Mouse (Mus musculus): Measurements from ENCODE around the gene Cpz. TPM values are rescaled to one million over a fixed set of nuclear protein-coding genes. Genes with fewer than 3 reads are reported as not detected.
A peak's percentile ranks its signal among the peaks of the same experiment; 100 is the strongest.

The Cpz gene
- polyA plus RNA-seq (2015; fragmentation: Nextera tagmentation; extraction: Ambion mirVana), result 13.6 and 14.0 TPM in 2 replicates

DNA sequence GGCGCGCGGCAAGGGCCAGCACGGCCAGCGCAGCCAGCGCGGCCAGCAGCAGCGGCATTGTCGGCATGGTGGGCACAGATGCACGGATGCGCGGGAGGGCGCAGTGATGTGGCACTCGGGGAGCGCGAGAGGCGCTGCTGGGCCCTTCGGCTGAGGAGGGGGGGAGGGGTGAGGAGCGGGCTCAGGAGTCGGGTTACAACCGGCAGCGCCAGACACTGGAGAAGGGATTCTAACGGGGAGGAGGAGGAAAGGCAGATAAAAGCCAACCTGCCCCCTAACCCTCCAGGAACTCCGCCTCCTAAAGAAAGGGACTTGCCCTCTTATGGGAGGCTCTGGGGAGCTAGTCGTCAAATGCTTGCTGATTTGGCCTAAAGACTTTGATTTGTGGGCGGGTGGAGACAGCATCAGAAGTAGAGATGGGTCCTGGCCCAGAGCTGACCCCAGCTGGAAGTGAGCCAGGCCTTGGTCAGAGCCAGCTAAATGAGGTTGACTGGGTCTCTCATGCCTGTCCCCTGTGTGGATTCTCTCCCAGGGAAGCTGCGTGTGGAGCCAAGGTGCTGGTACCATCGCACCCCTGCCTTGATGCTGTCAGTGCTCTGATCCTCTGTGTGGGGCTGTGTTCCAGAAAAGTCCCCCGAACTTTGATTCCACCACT, at the start of gene Cpz:
Gene Cpz (minus strand): TSS at position 230 of the 655 bp plus-strand sequence.
- H3K27me3 ChIP-seq (replicated peaks; ENCODE audit: control insufficient read depth, insufficient read depth, low read length), result peaks cover 18% of the 10 kb centered on the region
- 3% methylated on average over 29 of the region's 29 CpGs for WGBS
- H3K27ac ChIP-seq (ENCODE audit: low read length), result peak within 1 kb of the TSS; percentile 13; the same call in 1 of the 2 replicates
- ATAC-seq, result peak; percentile 79
- H3K36me3 ChIP-seq (ENCODE audit: control insufficient read depth, insufficient read depth, low read length), result no peaks in the 10 kb centered on the region
- H3K9me3 ChIP-seq (ENCODE audit: control insufficient read depth, low read length), result no peaks in the 10 kb centered on the region
- no peaks in the 10 kb centered on the region for H3K4me1 ChIP-seq (ENCODE audit: control insufficient read depth, insufficient read depth, low read length)
- peak within 1 kb of the TSS; percentile 40 for H3K4me3 ChIP-seq (ENCODE audit: low read length)
- H3K4me2 ChIP-seq (ENCODE audit: low read depth, low read length), result peak within 1 kb of the TSS; percentile 55
- H3K9ac ChIP-seq (ENCODE audit: low read depth, low read length), result peak within 1 kb of the TSS; percentile 63

GRCm38 (mm10) chr5:35574653-35575599, 49.4 kb upstream of the Cpz start, which contains the start of gene Trmt44:
Trmt44 (minus strand) TSS chr5:35575070.
- H3K4me3 ChIP-seq (ENCODE audit: low read length), result peak within 1 kb of the TSS; percentile 94
- peak within 1 kb of the TSS; percentile 88 for H3K4me2 ChIP-seq (ENCODE audit: low read depth, low read length)
- 4% methylated on average over 56 of the region's 56 CpGs for WGBS
- H3K9me3 ChIP-seq (ENCODE audit: control insufficient read depth, low read length), result no peaks in the 10 kb centered on the region
- H3K36me3 ChIP-seq (ENCODE audit: control insufficient read depth, insufficient read depth, low read length), result peaks cover 10% of the 10 kb centered on the region; the same call in 1 of the 2 replicates
- ATAC-seq, result peak; percentile 94
- H3K27me3 ChIP-seq (replicated peaks; ENCODE audit: control insufficient read depth, insufficient read depth, low read length), result no peaks in the 10 kb centered on the region
- H3K4me1 ChIP-seq (ENCODE audit: control insufficient read depth, insufficient read depth, low read length), result peaks cover 9% of the 10 kb centered on the region
- peak within 1 kb of the TSS; percentile 93 for H3K9ac ChIP-seq (ENCODE audit: low read depth, low read length)
- peak within 1 kb of the TSS; percentile 76 for H3K27ac ChIP-seq (ENCODE audit: low read length)

DNA sequence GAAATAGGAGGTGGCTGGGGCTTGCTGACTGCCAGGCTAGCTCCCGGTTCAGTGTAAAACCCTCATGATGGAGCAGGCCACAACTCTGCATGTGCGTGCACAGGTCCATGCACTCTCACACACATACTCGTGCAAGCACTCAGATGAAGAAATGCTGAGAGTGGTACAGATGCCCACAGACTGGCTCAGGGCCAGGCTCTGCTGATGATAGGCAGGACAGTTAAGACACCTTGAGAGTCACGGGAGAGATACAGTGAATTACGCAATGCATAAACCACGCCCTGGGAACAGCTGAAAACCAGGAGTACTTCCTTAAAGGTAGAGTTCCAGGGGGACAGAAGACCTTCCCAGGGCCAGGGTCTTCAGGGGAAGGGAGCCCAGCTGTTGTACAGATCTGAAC, 46.0 kb upstream of the Cpz start:
- H3K4me3 ChIP-seq (ENCODE audit: low read length), result no peak overlapping the region
- 80% methylated on average over 6 of the region's 6 CpGs for WGBS
- no peak overlapping the region for H3K4me2 ChIP-seq (ENCODE audit: low read depth, low read length)
- ATAC-seq, result peak; percentile 53
- H3K36me3 ChIP-seq (ENCODE audit: control insufficient read depth, insufficient read depth, low read length), result peaks cover 16% of the 10 kb centered on the region; the same call in 1 of the 2 replicates
- H3K27ac ChIP-seq (ENCODE audit: low read length), result peak overlapping the region; percentile 30; the same call in 1 of the 2 replicates
- peaks cover 9% of the 10 kb centered on the region for H3K4me1 ChIP-seq (ENCODE audit: control insufficient read depth, insufficient read depth, low read length)
- no peaks in the 10 kb centered on the region for H3K27me3 ChIP-seq (replicated peaks; ENCODE audit: control insufficient read depth, insufficient read depth, low read length)
- H3K9ac ChIP-seq (ENCODE audit: low read depth, low read length), result no peak overlapping the region
- H3K9me3 ChIP-seq (ENCODE audit: control insufficient read depth, low read length), result no peaks in the 10 kb centered on the region

DNA sequence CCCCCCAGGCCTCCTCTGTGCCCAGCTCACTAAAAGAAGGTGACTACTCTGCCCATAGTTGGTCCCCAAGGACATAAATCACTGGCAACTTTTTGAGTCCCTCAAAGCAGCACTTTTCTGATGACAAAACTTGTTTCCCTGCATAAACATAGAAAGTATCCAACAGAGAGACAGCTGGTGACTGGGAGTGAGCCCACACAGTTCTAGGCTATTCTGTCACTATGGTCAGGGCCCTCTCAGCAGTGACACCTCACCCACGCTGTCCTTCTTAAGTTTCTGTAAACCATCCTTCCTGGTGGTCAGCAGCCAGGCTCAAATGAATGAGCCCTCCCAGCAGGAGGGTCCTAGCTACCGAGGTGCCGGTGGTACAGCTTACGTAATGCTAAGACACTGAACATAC, 41.1 kb upstream of the Cpz start:
- H3K27ac ChIP-seq (ENCODE audit: low read length), result no peak overlapping the region
- H3K4me2 ChIP-seq (ENCODE audit: low read depth, low read length), result no peak overlapping the region
- no peaks in the 10 kb centered on the region for H3K27me3 ChIP-seq (replicated peaks; ENCODE audit: control insufficient read depth, insufficient read depth, low read length)
- ATAC-seq, result no peak
- WGBS, result 86% methylated on average over 4 of the region's 4 CpGs
- H3K36me3 ChIP-seq (ENCODE audit: control insufficient read depth, insufficient read depth, low read length), result peaks cover 29% of the 10 kb centered on the region
- H3K4me1 ChIP-seq (ENCODE audit: control insufficient read depth, insufficient read depth, low read length), result no peaks in the 10 kb centered on the region
- H3K9ac ChIP-seq (ENCODE audit: low read depth, low read length), result no peak overlapping the region
- H3K4me3 ChIP-seq (ENCODE audit: low read length), result no peak overlapping the region
- H3K9me3 ChIP-seq (ENCODE audit: control insufficient read depth, low read length), result no peaks in the 10 kb centered on the region

GRCm38 (mm10) chr5:35565217-35565616, 39.7 kb upstream of the Cpz start:
- ATAC-seq, result peak; percentile 90
- no peak overlapping the region for H3K9ac ChIP-seq (ENCODE audit: low read depth, low read length)
- peaks cover 34% of the 10 kb centered on the region for H3K36me3 ChIP-seq (ENCODE audit: control insufficient read depth, insufficient read depth, low read length)
- no peaks in the 10 kb centered on the region for H3K4me1 ChIP-seq (ENCODE audit: control insufficient read depth, insufficient read depth, low read length)
- H3K4me3 ChIP-seq (ENCODE audit: low read length), result no peak overlapping the region
- 75% methylated on average over 9 of the region's 9 CpGs for WGBS
- no peaks in the 10 kb centered on the region for H3K27me3 ChIP-seq (replicated peaks; ENCODE audit: control insufficient read depth, insufficient read depth, low read length)
- H3K27ac ChIP-seq (ENCODE audit: low read length), result peak overlapping the region; percentile 45
- no peak overlapping the region for H3K4me2 ChIP-seq (ENCODE audit: low read depth, low read length)
- H3K9me3 ChIP-seq (ENCODE audit: control insufficient read depth, low read length), result no peaks in the 10 kb centered on the region

- ATAC-seq, result 0 out of 2 replicates have a peak, but pooled peaks have one; percentile 40
- Histone ChIP-seq H3K4me1 (ENCODE audit: control insufficient read depth, insufficient read depth, low read length) (0 out of 2 replicates have a peak, but pooled peaks cover 2% of the 10 kb centered on the region), H3K27ac (ENCODE audit: low read length) (no peak overlapping the region), H3K4me3 (ENCODE audit: low read length) (no peak overlapping the region), H3K27me3 (replicated peaks; ENCODE audit: control insufficient read depth, insufficient read depth, low read length) (no peaks in the 10 kb centered on the region), H3K9ac (ENCODE audit: low read depth, low read length) (no peak overlapping the region), H3K9me3 (ENCODE audit: control insufficient read depth, low read length) (no peaks in the 10 kb centered on the region), H3K36me3 (ENCODE audit: control insufficient read depth, insufficient read depth, low read length) (peaks cover 29% of the 10 kb centered on the region), H3K4me2 (ENCODE audit: low read depth, low read length) (no peak overlapping the region)
- 0% methylated on average over 1 of the region's 1 CpGs for WGBS
These were observed 38.0 kb upstream of the Cpz start for GRCm38 (mm10) chr5:35563449-35563848.

- peaks cover 33% of the 10 kb centered on the region for H3K36me3 ChIP-seq (ENCODE audit: control insufficient read depth, insufficient read depth, low read length)
- ATAC-seq, result no peak
- H3K9me3 ChIP-seq (ENCODE audit: control insufficient read depth, low read length), result no peaks in the 10 kb centered on the region
- H3K4me3 ChIP-seq (ENCODE audit: low read length), result no peak overlapping the region
- H3K9ac ChIP-seq (ENCODE audit: low read depth, low read length), result no peak overlapping the region
- no peak overlapping the region for H3K27ac ChIP-seq (ENCODE audit: low read length)
- 93% methylated on average over 2 of the region's 2 CpGs for WGBS
- H3K27me3 ChIP-seq (replicated peaks; ENCODE audit: control insufficient read depth, insufficient read depth, low read length), result no peaks in the 10 kb centered on the region
- 0 out of 2 replicates have a peak, but pooled peaks cover 2% of the 10 kb centered on the region for H3K4me1 ChIP-seq (ENCODE audit: control insufficient read depth, insufficient read depth, low read length)
- no peak overlapping the region for H3K4me2 ChIP-seq (ENCODE audit: low read depth, low read length)
These were observed 37.1 kb upstream of the Cpz start for GRCm38 (mm10) chr5:35562616-35563015.

DNA sequence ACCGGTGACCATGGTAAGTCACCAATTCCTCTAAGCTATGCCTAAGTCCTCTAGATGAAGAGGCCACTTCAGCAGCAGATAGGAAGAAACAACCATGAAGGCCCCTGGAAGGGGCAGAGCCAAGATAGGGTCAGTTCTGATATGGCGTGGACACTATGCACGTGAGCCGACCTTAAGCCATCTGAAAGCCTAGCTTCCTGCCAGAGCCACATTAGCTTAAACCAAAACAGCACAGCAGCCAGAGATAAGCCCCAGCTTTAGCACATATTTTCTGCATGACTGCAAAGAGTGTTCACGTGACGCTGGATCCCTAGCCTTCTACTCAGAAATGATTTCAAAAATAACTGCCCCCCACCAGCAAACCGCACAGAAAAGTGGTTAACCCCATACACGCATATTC, 33.9 kb upstream of the Cpz start:
- Histone ChIP-seq H3K27ac (ENCODE audit: low read length) (no peak overlapping the region; the same call in 1 of the 2 replicates), H3K36me3 (ENCODE audit: control insufficient read depth, insufficient read depth, low read length) (peaks cover 36% of the 10 kb centered on the region)

More for the DNA sequence above, 33.9 kb upstream of the Cpz start:
- H3K27me3 ChIP-seq (replicated peaks; ENCODE audit: control insufficient read depth, insufficient read depth, low read length), result no peaks in the 10 kb centered on the region
- ATAC-seq, result no peak; the same call in 1 of the 2 replicates
- H3K9ac ChIP-seq (ENCODE audit: low read depth, low read length), result no peak overlapping the region
- 87% methylated on average over 8 of the region's 8 CpGs for WGBS
- H3K4me1 ChIP-seq (ENCODE audit: control insufficient read depth, insufficient read depth, low read length), result 0 out of 2 replicates have a peak, but pooled peaks cover 2% of the 10 kb centered on the region
- H3K4me3 ChIP-seq (ENCODE audit: low read length), result no peak overlapping the region
- H3K9me3 ChIP-seq (ENCODE audit: control insufficient read depth, low read length), result no peaks in the 10 kb centered on the region
- H3K4me2 ChIP-seq (ENCODE audit: low read depth, low read length), result no peak overlapping the region
